Mouse (Mus musculus) lung, postnatal 0 days (tissue): Measurements from ENCODE around the gene Mpzl3. TPM values are rescaled to one million over a fixed set of nuclear protein-coding genes. Genes with fewer than 3 reads are reported as not detected.

Experiments
- ATAC-seq: fragments of 200-750 bp; cut with Nextera tagmentation; 2 replicates; pipeline ENCODE4 v1.8.0; 2017; ENCODE audit warnings: moderate library complexity
- DNase-seq: peaks from one replicate; pipeline ENCODE4 v3.0.0-alpha.2; 2016; ENCODE audit warnings: low spot score
- H3K27ac ChIP-seq: fragments of 300-500 bp; sonication (generic); 2 replicates; pipeline ENCODE4 v1.5.1; 2014; ENCODE audit warnings: antibody characterized with exemption, mild to moderate bottlenecking, low read length, mixed read lengths
- H3K27me3 ChIP-seq: fragments of 300-500 bp; sonication (generic); replicated peaks from 2 replicates; pipeline ENCODE4 v1.6.1; 2014; ENCODE audit warnings: low read length, mixed read lengths; ENCODE audit not compliant: insufficient read depth
- H3K36me3 ChIP-seq: fragments of 300-500 bp; sonication (generic); 2 replicates; pipeline ENCODE4 v1.6.1; 2014; ENCODE audit warnings: low read length, mixed read lengths; ENCODE audit not compliant: insufficient read depth
- H3K4me1 ChIP-seq: fragments of 300-500 bp; sonication (generic); 2 replicates; pipeline ENCODE4 v1.6.1; 2014; ENCODE audit warnings: antibody characterized with exemption, low read depth, low read length, mixed read lengths; ENCODE audit not compliant: insufficient read depth
- H3K4me2 ChIP-seq: fragments of 300-500 bp; sonication (generic); replicated peaks from 2 replicates; pipeline ENCODE4 v1.6.1; 2014; ENCODE audit warnings: low read depth, mild to moderate bottlenecking, low read length, moderate library complexity, mixed read lengths
- H3K4me3 ChIP-seq: fragments of 300-500 bp; sonication (generic); 2 replicates; pipeline ENCODE4 v1.5.1; 2014; ENCODE audit warnings: low read depth, low read length
- H3K9ac ChIP-seq: fragments of 300-500 bp; sonication (generic); replicated peaks from 2 replicates; pipeline ENCODE4 v1.6.1; 2014; ENCODE audit warnings: low read depth, mild to moderate bottlenecking
- H3K9me3 ChIP-seq: fragments of 300-500 bp; sonication (generic); 2 replicates; pipeline ENCODE4 v1.6.1; 2016; ENCODE audit warnings: low read length, mixed read lengths
- CTCF ChIP-seq: IDR thresholded peaks from 2 replicates; pipeline ENCODE4 v1.5.1; 2016; ENCODE audit warnings: antibody characterized with exemption, mild to moderate bottlenecking
- EP300 ChIP-seq: IDR thresholded peaks from 2 replicates; pipeline ENCODE4 v1.6.1; 2016; ENCODE audit warnings: antibody characterized with exemption, mild to moderate bottlenecking, control low read depth
- WGBS: fragments of 180-500 bp; shearing (Covaris S2); extraction: QIAGEN DNeasy Blood & Tissue Kit; methylation state at CpG from one replicate; pipeline ENCODE4 v1.1.7; 2014; 5-methylcytosine and 5-hydroxymethylcytosine counted together
- polyA plus RNA-seq: library from polyadenylated mRNA; unstranded; fragments of >200 nt; fragmentation: Nextera tagmentation; extraction: Ambion mirVana; gene quantifications from 2 replicates; pipeline ENCODE4 v1.2.1, GENCODE M21; 2015

The Mpzl3 gene
- polyA plus RNA-seq, 1 experiment from 2014 or later = 2.0 TPM

DNA sequence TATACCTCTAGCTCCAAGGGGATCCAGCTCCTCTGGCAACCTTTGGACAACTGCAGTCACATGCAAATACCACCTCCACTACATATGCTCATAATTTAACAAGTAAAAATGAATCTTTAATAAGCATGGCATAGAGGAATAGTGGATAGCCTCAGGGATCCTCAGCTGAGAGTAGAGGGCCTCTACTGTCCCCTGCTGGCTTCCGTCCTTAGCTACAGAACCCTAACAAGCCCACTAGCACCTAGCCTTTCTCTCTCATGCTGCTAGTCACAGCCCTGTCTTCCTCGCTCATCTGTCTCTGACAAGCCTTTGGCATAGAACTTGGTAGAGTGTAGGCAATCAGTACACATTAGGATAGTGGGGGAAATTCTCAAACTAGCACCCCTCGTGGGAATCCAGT is 35.8 kb downstream of the Mpzl3 start:
- Histone ChIP-seq H3K9me3 (no peaks in the 10 kb centered on the region), H3K4me1 (no peaks in the 10 kb centered on the region), H3K4me3 (no peak overlapping the region), H3K9ac (no peak overlapping the region), H3K36me3 (no peaks in the 10 kb centered on the region), H3K4me2 (no peak overlapping the region), H3K27ac (no peak overlapping the region), H3K27me3 (no peaks in the 10 kb centered on the region)
- TF ChIP-seq CTCF = peak; percentile 15; the same call in 1 of the 2 replicates
- TF ChIP-seq EP300 = no peak
- ATAC-seq = no peak
- DNase-seq = no peak
- WGBS = 69% methylated on average over 3 of the region's 3 CpGs

DNA sequence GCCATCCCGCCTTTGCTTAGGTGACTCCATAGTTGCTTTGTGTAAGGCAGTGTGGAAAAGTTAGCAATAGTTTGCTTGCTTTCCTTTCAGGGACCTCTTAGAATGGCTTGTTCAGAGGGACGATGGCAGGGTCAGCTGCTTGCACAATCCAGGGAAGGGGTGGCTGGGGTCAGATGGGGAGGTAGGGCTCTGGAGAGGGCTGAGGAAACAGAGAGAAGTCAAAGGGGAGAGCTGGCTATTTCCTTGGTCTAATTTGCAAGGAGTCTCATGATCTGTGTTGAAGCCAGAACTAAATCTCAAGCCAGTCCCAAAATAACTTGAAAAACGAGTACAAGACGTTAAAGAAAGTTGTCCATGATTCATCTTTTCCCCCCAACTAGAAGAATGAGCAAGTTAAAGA is 37.7 kb downstream of the Mpzl3 start:
- Histone ChIP-seq H3K9me3 (no peaks in the 10 kb centered on the region), H3K27ac (peak overlapping the region; percentile 43; the same call in 1 of the 2 replicates), H3K9ac (no peak overlapping the region), H3K4me3 (no peak overlapping the region), H3K27me3 (no peaks in the 10 kb centered on the region), H3K4me1 (no peaks in the 10 kb centered on the region), H3K4me2 (no peak overlapping the region), H3K36me3 (no peaks in the 10 kb centered on the region)
- ATAC-seq (peak; percentile 19; the same call in 1 of the 2 replicates), DNase-seq (no peak)
- TF ChIP-seq CTCF (no peak), EP300 (no peak)
- 42% methylated on average over 4 of the region's 4 CpGs for WGBS

DNA sequence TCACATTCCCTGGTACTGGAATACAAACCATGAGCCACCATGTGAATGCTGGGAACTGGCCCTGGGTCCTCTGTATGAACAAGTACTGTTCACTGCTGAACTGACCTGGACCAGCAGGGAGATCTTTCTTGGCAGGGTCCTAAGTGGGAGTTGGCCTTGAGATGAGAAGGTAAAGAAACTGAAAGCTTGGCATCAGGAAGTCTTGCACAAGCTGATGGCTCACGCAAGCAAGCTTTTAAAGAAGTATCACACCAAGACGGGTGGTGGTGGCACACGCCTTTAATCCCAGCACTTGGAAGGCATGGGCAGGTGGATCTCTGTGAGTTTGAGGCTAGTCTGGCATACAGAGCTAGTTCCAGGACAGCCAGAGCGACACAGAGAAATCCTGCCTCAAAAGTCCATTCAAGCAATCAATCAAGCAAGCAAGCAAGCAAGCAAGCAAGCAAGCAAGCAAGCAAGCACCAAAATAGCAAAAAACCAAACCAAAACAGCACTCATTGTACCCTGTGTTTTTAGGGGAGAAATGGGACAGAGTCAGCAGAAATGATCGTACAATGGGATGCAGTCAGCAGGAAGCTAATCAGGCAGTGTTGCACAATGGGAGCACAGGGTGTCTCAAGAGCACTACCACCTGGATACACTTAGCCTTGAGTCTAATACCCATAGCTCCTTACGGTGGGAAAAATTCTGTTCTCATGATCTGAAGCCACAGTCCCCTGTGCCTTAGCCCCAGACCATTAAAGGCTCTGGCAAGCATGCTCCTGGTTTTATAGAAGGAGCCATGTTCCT is 40.4 kb downstream of the Mpzl3 start:
- 54% methylated on average over 6 of the region's 6 CpGs for WGBS
- Histone ChIP-seq H3K27ac (no peak overlapping the region), H3K9me3 (no peaks in the 10 kb centered on the region), H3K9ac (no peak overlapping the region), H3K4me2 (no peak overlapping the region), H3K4me3 (no peak overlapping the region), H3K27me3 (no peaks in the 10 kb centered on the region), H3K36me3 (no peaks in the 10 kb centered on the region), H3K4me1 (no peaks in the 10 kb centered on the region)
- DNase-seq (peak; percentile 66), ATAC-seq (peak; percentile 77)
- TF ChIP-seq CTCF = no peak
- TF ChIP-seq EP300 = no peak

DNA sequence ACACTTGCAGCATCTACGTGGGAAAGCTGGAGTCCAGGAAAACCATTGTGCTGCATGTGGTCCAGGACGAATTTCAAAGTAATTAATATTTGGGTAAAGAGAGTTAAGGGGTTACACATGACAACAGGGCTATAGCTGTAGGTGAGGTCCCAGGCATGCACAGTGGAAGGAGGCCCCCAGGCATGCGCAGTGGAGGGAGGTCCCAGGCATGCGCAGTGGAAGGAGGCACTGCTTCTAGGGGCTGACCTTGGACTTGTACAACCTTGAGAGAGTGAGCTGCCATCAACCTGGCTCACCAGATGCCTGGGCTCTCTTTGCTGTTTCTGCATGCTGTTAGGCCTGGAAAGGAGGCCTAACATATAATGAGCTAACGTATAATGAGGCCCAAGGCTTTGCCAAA is 42.9 kb downstream of the Mpzl3 start:
- Histone ChIP-seq H3K4me2 (no peak overlapping the region), H3K36me3 (no peaks in the 10 kb centered on the region), H3K4me3 (no peak overlapping the region), H3K4me1 (no peaks in the 10 kb centered on the region), H3K27me3 (no peaks in the 10 kb centered on the region), H3K27ac (no peak overlapping the region), H3K9me3 (no peaks in the 10 kb centered on the region), H3K9ac (no peak overlapping the region)
- 77% methylated on average over 5 of the region's 5 CpGs for WGBS
- no peak for DNase-seq
- ATAC-seq = no peak
- TF ChIP-seq CTCF = no peak
- no peak for TF ChIP-seq EP300

DNA sequence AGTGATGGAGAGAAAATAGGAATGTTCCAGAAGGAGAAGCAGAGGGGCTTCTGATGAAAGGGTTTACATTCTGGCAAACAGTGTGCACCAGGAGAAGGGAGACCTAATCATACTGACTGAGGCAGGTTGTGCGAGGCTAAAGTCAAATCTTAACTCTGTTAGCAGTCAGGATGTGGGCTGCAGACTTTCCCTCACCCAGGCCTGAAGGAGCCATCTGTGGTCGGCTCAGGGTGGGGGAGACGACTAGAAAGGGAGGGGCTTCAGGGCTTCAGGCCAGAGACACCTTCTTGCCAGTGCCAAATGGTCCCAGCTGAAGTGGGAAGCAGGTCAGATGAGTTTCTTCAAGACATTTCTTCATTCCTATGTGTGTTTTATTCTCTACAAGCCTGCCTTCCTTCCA is 43.4 kb downstream of the Mpzl3 start:
- no peaks in the 10 kb centered on the region for H3K36me3 ChIP-seq
- 33% methylated on average over 3 of the region's 3 CpGs for WGBS
- no peak overlapping the region for H3K4me3 ChIP-seq
- H3K27ac ChIP-seq = no peak overlapping the region
- TF ChIP-seq EP300 (no peak), CTCF (no peak)
- no peak overlapping the region for H3K9ac ChIP-seq
- H3K9me3 ChIP-seq = no peaks in the 10 kb centered on the region
- no peaks in the 10 kb centered on the region for H3K4me1 ChIP-seq
- no peak for ATAC-seq
- DNase-seq = no peak
- H3K4me2 ChIP-seq = no peak overlapping the region
- no peaks in the 10 kb centered on the region for H3K27me3 ChIP-seq

DNA sequence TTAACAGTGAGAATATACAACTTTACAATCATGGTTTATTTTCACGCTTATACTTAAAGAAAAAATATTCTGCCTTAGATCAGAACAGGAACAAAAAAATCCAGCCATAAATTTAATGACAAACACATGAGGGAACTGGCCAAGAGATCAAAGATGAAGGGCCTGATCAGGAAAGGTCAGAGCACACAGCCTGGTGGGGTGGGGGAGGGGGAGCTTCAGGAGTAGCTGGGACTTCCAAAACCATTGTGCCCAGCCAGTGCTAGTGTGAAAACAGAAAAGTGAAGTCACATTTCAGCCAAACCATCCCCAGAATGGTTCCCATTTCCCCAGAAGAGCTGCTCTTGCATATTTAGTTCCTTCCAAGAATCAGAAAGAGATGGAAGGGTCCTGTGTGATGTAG is 47.5 kb downstream of the Mpzl3 start:
- Histone ChIP-seq H3K4me3 (no peak overlapping the region), H3K9me3 (no peaks in the 10 kb centered on the region), H3K9ac (no peak overlapping the region), H3K27ac (no peak overlapping the region), H3K36me3 (no peaks in the 10 kb centered on the region), H3K4me1 (no peaks in the 10 kb centered on the region), H3K4me2 (no peak overlapping the region), H3K27me3 (no peaks in the 10 kb centered on the region)
- TF ChIP-seq CTCF = no peak
- no peak for TF ChIP-seq EP300
- no peak for ATAC-seq
- WGBS = 69% methylated on average over 1 of the region's 1 CpGs
- no peak for DNase-seq
